Mouse (Mus musculus): ENCODE results near the gene Pnliprp1.

Gene Pnliprp1

DNA sequence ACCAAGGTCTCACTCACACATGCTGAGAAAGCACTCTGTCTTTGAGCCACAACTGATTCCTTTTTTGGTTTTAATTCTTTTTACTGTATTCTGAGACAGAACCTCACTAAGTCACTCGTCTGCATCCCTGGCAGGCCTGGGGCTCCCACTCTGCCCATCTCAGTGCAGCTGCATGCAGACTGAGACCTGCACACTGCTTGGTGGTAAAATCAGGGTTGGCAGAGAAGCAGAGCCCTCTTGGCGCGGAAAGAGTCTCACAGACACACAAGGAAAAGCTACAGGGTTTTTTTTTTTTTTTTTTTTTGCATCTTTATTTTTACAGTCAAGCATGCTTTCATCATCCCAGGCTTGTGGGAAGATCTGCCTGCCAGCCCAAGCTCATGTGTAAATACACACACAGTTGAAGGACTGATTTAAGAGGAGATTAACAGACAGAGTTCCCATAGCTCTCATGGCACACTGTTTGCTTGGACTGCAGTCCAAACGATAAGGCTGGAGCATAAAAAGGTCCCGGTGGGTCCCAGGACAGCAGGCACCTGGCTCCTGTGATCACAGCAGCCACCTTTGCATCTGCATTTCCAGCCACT lies at the start of gene Pnliprp1:
TSS of gene Pnliprp1 (plus strand) at position 443 of the 587 bp plus-strand sequence.
- in situ Hi-C loops (cut with MboI, MseI) = no loop called here

DNA sequence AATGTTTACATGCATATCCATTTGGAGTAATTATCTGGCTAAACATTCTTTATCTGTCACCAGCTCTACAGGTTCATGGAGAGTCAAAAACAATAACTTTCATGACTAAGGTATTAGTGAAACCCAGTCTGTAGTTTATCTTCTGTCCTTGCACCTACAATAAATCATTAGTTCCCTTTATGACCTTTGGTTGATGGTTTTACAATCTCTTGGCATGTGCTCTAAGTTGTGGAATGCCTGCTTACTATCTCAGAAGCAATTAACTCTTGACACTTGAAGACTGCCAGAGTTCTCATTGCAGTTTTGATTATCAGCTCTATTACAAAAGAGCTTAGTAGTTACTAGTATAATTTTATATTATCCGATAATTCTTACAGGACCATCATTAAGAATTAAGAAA lies 39.8 kb upstream of the Pnliprp1 start:
- in situ Hi-C loops (cut with MboI, MseI) = no loop called here

DNA sequence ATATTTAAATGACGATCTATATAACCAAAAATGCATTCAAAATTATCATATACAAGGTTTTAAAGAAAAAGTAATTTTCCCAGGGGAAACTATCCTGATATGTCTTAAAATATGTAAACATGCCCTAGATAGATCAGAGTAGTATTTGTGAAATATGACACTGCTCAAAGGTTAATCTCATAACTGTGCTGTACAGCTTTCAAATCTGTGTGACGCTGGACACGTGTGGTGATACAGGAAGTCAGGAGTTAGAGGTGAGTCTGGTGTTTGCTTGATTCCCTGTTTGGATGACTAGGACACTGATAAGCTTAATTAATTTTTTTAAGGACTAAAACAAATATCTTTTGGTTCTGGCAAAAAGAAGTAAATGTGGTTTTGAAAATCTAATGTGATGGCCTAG lies 33.4 kb upstream of the Pnliprp1 start:
- in situ Hi-C loops (cut with MboI, MseI) = no loop called here

DNA sequence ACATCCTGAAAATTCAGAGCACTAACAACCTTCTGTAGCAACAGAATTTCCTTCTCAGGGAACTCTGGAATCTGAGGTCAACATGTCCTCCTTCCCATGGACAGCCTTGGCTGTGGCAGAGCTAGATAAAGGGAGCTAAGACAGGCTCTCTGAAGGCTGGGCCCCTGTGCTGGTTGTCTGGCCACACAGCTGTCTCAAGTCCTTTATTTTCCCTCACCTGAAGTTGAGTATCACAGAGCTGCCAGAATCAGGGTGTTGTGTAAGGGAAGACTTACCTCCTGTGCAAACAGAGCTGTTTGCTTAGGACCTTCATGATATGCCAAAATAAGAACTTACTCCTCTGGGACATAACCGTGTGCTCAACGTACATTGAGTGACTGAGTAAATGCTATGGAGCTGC lies 32.5 kb upstream of the Pnliprp1 start:
- in situ Hi-C loops (cut with MboI, MseI) = no loop called here

DNA sequence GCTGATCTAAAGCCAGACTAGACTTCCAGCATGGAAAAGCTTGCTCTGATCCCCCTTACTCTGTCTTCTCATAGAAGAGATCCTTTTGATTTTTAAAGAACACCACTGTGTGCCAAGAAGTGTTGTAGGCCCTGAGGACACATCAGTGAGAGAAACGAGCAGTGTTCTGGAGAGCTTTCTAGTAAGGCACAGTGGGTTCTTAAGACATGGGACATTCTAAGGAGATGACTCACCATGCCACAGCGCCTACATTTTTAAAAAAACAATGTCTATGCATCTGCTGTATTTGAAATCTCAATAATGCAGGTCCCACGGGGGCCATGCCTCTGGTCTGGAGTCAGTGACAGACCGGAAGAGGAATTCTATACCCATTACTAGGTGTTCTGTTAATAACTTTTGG lies 24.1 kb upstream of the Pnliprp1 start:
- in situ Hi-C loops (cut with MboI, MseI) = no loop called here

DNA sequence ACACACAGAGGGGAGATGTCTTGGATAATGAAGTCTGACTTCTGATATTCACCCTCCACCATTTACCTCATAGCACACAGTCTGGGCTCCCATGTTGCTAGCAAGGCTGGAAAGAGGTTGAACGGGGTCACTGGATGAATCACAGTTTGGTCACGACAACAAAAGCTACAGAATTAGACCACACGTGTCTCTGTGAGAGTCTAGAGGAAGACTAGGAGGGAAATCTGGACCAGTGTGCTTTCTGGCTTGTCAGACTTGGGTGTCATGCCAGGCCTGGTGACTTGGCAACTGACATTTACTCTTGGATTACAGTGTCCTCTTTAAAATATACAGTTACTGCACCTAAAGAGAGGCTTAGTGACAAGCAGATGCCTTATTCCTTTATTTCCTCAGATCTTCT lies 20.1 kb upstream of the Pnliprp1 start:
- in situ Hi-C loops (cut with MboI, MseI) = no loop called here

DNA sequence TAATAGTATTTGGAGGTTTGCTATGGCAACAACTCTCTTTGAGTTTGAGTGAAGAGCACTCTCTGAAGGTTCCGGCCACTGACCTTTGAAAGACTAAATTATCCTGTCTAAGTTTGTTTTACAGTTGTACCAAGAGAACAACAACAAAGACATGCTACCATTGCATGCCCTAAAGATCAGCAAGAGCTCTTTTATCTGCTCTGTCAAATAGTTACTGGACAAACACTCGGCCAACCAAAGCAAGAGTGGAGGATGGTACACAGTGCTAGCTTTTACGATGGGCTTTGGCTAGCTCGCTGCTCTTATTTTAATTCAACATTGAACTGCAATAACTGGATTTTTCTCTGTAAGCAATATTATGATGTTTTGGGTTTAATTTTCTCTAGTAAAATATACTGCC lies 10.8 kb upstream of the Pnliprp1 start:
- in situ Hi-C loops (cut with MboI, MseI) = no loop called here

DNA sequence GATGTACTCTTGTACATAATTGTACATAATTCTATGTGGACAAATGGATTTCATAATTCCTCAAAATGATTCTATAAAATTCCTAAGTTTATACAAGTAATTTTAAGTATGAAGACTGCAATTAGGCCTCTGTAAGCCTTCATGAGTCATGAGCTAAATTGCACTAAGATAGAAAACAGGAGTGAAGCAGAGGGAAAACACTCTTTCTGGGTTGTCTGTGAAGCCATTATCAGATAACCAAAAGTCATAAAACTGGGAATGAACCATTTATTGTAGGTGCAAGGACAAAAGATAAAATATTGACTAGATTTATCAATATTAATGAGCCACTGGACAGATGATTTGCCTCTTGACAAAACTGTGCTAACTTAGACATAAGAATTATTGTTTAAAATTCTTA lies 8.2 kb upstream of the Pnliprp1 start:
- in situ Hi-C loops (cut with MboI, MseI) = no loop called here

DNA sequence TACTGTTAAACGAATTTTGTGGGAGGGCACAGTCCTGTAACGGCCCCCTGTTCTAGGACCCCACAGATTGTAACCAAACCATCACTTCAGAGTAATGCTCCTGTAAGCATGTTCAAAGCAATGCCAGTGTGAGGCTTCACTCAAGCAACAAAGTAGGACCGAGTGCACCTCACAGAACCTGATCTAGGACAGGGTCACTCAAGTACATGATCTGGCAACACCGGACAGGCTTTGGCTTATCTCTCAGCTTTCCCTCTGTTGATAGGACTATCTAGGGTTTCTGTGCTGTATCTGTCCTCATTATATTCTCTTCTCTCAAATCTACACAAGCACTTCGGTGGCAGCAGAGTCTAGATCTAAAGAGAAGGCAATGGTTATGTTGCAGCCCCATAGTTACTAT lies 2.1 kb upstream of the Pnliprp1 start:
- in situ Hi-C loops (cut with MboI, MseI) = no loop called here

DNA sequence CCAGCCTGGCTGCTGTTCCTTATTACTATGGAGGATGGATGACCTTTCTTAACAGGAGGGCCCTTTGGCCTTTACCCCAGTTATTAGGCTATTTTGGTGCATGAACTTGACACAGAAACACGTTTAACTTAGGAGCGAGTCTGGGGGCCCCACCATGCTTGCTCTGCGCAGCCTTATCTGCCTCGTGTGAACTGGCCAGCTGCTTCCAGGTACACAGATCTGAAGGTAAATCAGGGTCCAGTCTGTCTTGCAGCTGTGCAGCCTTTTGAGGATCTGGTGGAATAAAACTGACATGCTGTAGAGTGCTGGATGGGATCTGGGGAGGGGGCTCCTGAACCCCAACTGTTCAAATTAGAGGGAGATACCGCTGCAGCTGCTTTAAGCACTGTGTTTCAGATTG lies 931 bp upstream of the Pnliprp1 start:
- in situ Hi-C loops (cut with MboI, MseI) = no loop called here

DNA sequence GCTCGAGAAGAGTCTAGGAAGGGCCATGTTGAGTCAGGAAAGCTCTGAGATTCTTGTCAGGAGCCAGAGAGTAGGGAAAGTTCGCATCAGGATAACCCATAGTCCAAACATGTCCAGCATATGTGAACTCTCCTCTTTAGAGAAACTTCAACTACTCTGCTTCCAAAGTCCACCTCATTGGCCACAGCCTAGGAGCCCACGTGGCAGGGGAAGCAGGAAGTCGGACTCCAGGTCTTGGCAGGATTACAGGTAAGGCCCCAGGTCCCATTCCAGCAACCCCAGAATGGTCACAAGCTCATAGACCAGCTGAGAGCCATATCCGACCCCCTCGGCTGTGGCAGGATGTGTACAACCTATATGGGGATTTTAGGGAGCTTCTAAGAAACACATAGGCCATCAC lies 4.5 kb downstream of the Pnliprp1 start:
- in situ Hi-C loops (cut with MboI, MseI) = loop anchor here (10.0 kb wide), 1 partner anchor 558 kb away; no protein-coding TSS in a partner anchor

DNA sequence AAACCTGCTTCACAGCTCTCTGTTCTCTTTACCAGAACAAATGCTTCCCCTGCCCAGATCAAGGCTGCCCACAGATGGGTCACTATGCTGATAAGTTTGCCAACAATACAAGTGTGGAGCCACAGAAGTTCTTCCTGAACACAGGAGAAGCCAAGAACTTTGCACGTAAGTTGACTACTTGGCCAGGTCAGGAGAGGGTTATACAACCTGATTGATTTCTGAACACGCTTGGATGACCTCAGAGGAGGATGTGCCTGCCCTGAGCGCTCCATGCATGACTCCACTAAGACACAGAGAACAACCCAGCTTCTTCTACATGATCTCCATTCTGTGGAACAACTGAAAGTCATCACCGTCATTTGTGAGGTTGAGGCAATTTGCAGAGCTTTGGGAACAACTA lies 9.4 kb downstream of the Pnliprp1 start:
- in situ Hi-C loops (cut with MboI, MseI) = loop anchor here (10.0 kb wide), 1 partner anchor 563 kb away; no protein-coding TSS in a partner anchor

DNA sequence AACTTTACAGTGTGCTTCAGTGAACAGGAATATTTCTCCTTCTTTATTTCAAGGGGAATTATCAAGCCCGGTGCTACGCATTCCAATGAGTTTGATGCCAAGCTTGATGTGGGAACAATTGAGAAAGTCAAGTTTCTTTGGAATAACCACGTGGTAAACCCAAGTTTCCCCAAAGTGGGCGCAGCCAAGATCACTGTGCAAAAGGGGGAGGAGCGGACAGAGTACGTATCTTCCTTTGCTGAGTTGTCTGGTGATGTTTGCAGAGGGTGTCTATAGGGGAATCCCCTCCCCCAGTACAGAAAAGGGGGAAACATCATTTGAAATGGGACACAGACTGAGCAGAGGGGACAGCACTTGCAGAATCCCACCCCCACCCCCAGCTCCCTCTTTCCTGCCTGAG lies 12.3 kb downstream of the Pnliprp1 start:
- in situ Hi-C loops (cut with MboI, MseI) = no loop called here

DNA sequence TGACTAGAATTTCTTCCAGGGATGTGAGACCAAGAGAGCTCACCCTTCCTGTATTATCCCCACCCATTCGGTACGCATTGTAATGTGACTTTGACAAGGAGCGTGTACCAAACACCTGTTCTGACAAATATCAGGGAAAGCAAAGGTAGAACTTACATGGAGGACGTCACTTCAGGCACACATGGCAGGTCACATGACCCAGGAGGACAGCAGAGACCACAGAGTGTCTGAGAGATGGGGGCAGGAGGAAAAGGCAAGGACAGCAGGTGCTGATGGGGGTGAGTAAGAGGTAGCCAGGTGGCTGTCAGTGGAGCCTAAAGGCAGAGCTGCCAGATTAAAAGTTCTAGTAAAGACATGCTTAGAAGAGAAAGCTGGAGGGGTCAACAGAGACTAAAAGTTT lies 14.0 kb downstream of the Pnliprp1 start:
- in situ Hi-C loops (cut with MboI, MseI) = no loop called here

DNA sequence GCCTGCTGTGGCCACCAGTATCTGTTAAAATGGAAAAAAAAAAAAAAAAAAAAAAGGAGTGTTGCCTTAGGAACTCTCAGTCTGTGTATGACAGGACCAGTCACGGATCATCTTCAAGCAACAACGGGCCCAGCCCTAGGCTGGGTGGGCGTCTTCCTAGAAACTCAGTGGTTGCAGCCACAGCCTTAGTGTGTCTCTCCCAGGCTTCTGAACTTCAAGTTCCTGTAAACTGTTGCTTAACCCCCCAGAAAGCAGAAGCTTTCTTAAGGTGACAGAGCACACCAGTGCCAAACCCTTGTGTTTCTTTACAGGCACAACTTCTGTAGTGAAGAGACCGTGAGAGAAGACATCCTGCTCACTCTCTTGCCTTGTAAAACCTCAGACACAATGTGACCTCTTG lies 15.0 kb downstream of the Pnliprp1 start:
- in situ Hi-C loops (cut with MboI, MseI) = no loop called here

DNA sequence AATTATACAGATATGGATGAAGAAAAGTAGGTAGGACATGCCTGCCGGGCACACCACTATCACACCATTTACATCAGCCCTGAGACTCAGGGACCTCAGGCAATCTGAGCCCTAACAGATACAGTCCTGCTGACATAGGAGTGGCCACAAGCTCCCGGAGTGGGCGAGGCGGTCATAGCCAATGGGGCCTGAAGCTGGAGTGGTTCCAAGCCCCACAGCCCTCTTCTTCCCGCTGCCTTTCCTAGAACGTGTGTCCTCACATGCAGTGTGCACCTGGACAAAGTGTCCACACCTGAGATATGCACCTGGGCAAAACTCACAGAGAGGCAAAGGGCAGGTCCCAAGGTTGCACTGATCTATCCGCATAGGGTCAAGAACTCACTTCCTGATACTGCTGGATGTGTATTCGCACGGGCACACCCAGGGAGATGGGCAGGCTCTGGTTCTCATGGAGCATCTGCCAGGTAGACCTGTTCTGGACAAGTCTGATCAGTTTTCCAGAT lies 18.9 kb downstream of the Pnliprp1 start:
- in situ Hi-C loops (cut with MboI, MseI) = no loop called here

DNA sequence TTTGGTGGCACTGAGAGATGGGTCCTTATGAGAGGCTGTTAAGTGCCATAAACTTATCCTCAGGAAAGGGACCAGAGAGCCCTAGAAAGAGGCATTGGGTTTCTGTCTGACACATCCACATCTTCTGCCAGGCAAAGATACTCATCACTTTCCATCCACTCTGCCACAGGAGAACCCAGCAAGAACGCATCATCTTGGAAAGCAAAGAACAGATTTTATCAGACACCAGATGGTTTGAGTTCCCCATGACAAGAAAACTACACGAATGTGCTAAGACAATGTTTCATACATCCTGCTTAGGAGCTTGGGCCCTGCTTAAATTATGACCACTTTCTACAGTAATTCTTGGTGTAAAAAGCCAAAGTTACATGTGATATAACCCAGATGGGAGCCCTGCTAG lies 22.1 kb downstream of the Pnliprp1 start:
- in situ Hi-C loops (cut with MboI, MseI) = no loop called here

DNA sequence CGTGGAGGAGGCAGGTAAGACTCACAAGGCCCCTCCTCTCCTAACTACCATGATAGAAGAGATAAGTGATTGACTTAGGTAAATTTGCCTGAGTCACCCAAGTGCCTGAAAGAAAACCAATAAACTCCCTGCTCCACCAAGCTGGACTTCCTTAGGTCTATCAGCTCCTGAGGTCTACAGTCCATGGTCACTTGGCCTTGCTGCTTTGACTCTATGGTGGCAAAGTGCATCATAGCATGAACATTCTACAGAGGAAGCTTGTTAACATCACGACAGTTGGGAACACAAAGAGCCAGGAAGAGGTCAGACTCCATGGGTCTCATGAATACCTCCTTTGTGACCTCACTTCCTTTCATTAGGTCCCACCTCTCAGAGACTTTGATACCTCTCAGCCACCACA lies 22.8 kb downstream of the Pnliprp1 start:
- in situ Hi-C loops (cut with MboI, MseI) = no loop called here

DNA sequence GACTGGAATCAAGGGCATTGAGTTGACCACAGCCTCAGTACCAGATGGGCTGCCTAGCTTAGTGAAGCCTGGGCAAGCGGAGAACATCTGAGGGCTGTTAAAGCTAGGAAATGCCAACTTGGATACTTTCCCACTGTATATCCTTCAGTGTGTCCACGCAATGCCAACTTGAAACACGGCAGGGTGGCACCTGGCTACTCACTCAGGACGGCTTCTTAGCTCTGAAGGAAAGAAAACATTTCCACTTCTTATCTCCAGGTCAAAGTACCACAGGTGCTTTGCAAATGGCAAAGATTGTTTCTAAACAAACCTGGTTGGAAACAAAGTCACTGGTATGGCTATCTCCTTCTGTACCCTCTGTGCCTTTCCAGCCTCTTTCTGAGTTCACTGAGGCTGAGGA lies 30.2 kb downstream of the Pnliprp1 start:
- in situ Hi-C loops (cut with MboI, MseI) = no loop called here

DNA sequence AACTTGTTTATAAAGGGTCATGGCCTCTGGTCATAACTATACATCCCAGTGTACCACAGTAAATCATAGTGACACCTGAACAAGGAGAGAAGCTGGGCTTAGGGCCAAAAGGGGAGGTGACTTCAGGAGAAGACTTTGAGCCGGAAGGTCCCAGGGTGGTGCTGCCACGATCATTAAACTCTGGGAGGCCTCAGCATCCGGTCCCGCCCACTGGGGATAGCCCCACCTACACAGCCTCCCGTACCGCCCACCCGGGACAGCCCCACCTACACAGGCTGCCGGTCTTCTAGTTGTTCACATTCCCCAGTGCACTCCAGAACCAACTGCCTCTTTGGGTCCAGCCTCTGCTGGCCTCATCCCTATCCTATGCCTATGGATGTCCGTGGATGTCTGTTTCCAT lies 30.7 kb downstream of the Pnliprp1 start, which contains the start of gene Pnliprp2:
TSS of gene Pnliprp2 (plus strand) at position 297 of the 400 bp plus-strand sequence.
- in situ Hi-C loops (cut with MboI, MseI) = no loop called here

DNA sequence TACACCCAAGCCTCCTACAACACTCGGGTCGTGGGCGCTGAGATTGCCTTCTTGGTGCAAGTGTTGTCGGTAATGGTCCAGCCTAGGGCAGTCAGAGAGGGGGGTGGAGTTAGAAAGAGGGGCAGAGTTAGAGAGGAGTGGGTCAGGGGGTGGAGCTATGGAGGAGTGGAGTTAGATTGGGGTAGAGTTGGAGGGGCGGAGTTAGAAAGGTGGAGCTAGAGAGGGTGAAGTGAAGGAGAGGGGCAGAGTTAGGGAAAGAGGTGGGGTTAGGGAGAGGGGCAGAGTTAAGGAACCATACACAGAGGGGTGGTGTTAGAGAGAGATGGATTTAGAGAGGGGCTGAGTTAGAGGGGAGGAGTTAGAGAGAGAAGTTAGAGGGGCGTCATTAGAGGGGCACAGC lies 33.6 kb downstream of the Pnliprp1 start:
- in situ Hi-C loops (cut with MboI, MseI) = no loop called here

DNA sequence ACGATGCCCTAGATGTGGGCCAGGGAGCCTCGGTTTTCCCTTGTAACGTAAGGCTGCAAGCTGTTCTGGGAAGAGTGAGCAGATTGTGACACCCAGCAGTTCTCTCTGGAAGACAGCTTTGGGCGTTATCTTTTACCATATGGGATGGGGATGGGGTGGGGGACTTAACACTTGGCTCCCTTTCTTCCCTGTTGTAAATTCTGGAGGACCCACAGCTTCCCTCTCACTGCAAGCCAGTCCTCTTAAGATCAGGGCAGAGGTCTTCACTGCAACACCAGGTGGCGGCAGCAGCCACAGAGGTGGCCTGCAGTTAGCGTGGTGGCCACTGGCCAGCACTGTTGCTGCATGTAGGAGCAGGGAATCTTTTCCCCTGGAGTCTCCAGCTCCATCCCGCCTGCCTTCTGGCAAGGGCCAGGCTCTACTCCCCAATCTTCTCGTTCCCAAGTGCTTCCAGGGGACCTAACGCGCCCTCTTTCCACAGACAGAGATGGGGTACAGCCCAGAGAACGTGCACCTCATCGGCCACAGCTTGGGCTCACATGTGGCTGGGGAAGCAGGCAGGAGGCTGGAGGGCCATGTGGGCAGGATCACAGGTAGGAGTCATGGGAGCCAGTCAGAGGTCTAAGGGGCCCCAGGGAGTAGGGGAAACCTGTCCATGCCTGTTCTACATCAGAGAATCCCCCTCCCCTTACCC lies 34.3 kb downstream of the Pnliprp1 start:
- in situ Hi-C loops (cut with MboI, MseI) = no loop called here

DNA sequence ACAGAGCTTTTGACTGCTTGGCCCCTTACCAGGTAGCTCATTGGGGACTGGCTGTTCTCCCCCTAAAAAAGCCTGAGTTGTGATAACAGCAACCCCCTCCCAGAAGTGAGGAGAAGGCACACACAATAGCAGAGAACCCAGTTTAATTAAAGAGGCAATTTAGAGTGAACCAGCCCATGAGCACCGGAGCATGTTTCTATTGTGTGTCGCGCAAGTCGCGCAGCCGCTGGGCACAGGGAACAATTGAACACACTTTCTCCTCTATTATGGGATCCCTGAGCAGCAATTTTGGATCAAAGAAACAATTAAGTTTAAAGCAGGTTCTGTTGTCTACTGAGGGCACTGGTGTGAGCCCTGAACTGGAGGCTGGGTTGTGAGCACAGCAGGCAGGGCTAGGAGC lies 38.6 kb downstream of the Pnliprp1 start:
- in situ Hi-C loops (cut with MboI, MseI) = no loop called here

Measured in T-helper 2 cell (primary cell).